Mouse (Mus musculus) cerebellum, adult 2 months (tissue): ENCODE data around the gene Zfp207. TPM values are rescaled to one million over a fixed set of nuclear protein-coding genes. Genes with fewer than 3 reads are reported as not detected.

Source experiments
- DNase-seq, 2 experiments: peaks; one replicate each; pipeline ENCODE4 v3.0.0; 2021
- H3K27ac ChIP-seq: fragments of 200-500 bp; 2 replicates; pipeline ENCODE4 v1.5.1; 2012; ENCODE audit warnings: low read length, control low read depth, inconsistent platforms; ENCODE audit not compliant: insufficient read depth
- H3K27me3 ChIP-seq: fragments of 200-500 bp; 2 replicates; pipeline ENCODE4 v1.6.1; 2012; ENCODE audit warnings: inconsistent platforms, mild to moderate bottlenecking, low read length, moderate library complexity; ENCODE audit not compliant: control insufficient read depth, insufficient read depth
- H3K4me1 ChIP-seq: fragments of 200-500 bp; 2 replicates; pipeline ENCODE4 v1.6.1; 2011; ENCODE audit warnings: low read length; ENCODE audit not compliant: control insufficient read depth, insufficient read depth
- H3K4me3 ChIP-seq: fragments of 200-500 bp; replicated peaks from 2 replicates; pipeline ENCODE3; 2011; ENCODE audit warnings: mild to moderate bottlenecking, low read depth, low read length, control low read depth; ENCODE audit not compliant: insufficient read depth
- CTCF ChIP-seq: fragments of 200-500 bp; IDR thresholded peaks from 2 replicates; pipeline ENCODE4 v1.5.1; 2011; ENCODE audit warnings: low read depth, mild to moderate bottlenecking, control low read depth, low read length, moderate library complexity, borderline replicate concordance; ENCODE audit not compliant: insufficient read depth
- POLR2A ChIP-seq: fragments of 200-500 bp; IDR thresholded peaks from 2 replicates; pipeline ENCODE4 v1.6.1; 2011; ENCODE audit warnings: low read length, control low read depth, borderline replicate concordance; ENCODE audit not compliant: insufficient read depth
- WGBS: fragments of 180-500 bp; shearing (Covaris S2); methylation state at CpG from one replicate; pipeline ENCODE4 v1.1.7; 2018; 5-methylcytosine and 5-hydroxymethylcytosine counted together
- polyA plus RNA-seq: library from polyadenylated mRNA; depleted of rRNA; stranded (reverse); fragments of >200 nt; gene quantifications from 2 replicates; pipeline ENCODE4 v1.2.3, GENCODE M21; 2012; rRNA removed

Gene Zfp207
- polyA plus RNA-seq, 1 experiment = 142 TPM

- TF ChIP-seq POLR2A = no peak
- TF ChIP-seq CTCF = no peak
- WGBS = under 1% methylated on average over 37 of the region's 37 CpGs
- peak overlapping the region; percentile 76 for H3K4me3 ChIP-seq
- no peaks in the 10 kb centered on the region for H3K27me3 ChIP-seq
- no peaks in the 10 kb centered on the region; the same call in 1 of the 2 replicates for H3K4me1 ChIP-seq
- H3K27ac ChIP-seq = 0 out of 2 replicates have a peak overlapping the region, but pooled peaks have one; percentile 61
- DNase-seq = peak in 1 of 2 experiments; percentile 31
Observed at GRCm38 (mm10) chr11:80429009-80429475, 46.0 kb downstream of the Zfp207 start.

GRCm38 (mm10) chr11:80429500-80430166 lies 46.6 kb downstream of the Zfp207 start:
- DNase-seq = no peak
- H3K27ac ChIP-seq = no peak overlapping the region
- WGBS = 45% methylated on average over 14 of the region's 14 CpGs
- H3K27me3 ChIP-seq = no peaks in the 10 kb centered on the region
- no peak for TF ChIP-seq CTCF
- TF ChIP-seq POLR2A = no peak
- peak overlapping the region; percentile 76 for H3K4me3 ChIP-seq
- H3K4me1 ChIP-seq = no peaks in the 10 kb centered on the region; the same call in 1 of the 2 replicates

GRCm38 (mm10) chr11:80430366-80430910 lies 47.4 kb downstream of the Zfp207 start:
- 83% methylated on average over 3 of the region's 3 CpGs for WGBS
- Histone ChIP-seq H3K4me1 (no peaks in the 10 kb centered on the region; the same call in 1 of the 2 replicates), H3K27ac (no peak overlapping the region), H3K4me3 (no peak overlapping the region), H3K27me3 (no peaks in the 10 kb centered on the region)
- DNase-seq = no peak
- TF ChIP-seq POLR2A (no peak), CTCF (no peak)

GRCm38 (mm10) chr11:80446916-80447315 lies 63.8 kb downstream of the Zfp207 start:
- Histone ChIP-seq H3K27me3 (no peaks in the 10 kb centered on the region), H3K27ac (no peak overlapping the region), H3K4me1 (no peaks in the 10 kb centered on the region), H3K4me3 (no peak overlapping the region)
- DNase-seq = no peak
- TF ChIP-seq CTCF (no peak), POLR2A (no peak)
- WGBS = 93% methylated on average over 3 of the region's 3 CpGs

- no peak for DNase-seq
- Histone ChIP-seq H3K4me3 (no peak overlapping the region), H3K27me3 (no peaks in the 10 kb centered on the region), H3K4me1 (no peaks in the 10 kb centered on the region), H3K27ac (no peak overlapping the region)
- 89% methylated on average over 2 of the region's 2 CpGs for WGBS
- TF ChIP-seq CTCF (no peak), POLR2A (no peak)
Observed at GRCm38 (mm10) chr11:80449859-80450258, 66.8 kb downstream of the Zfp207 start.

GRCm38 (mm10) chr11:80452242-80452641 lies 69.2 kb downstream of the Zfp207 start:
- no peak overlapping the region for H3K4me3 ChIP-seq
- H3K27ac ChIP-seq = no peak overlapping the region
- DNase-seq = no peak
- H3K4me1 ChIP-seq = no peaks in the 10 kb centered on the region
- 84% methylated on average over 3 of the region's 3 CpGs for WGBS
- no peak for TF ChIP-seq CTCF
- no peak for TF ChIP-seq POLR2A
- H3K27me3 ChIP-seq = no peaks in the 10 kb centered on the region

GRCm38 (mm10) chr11:80453198-80453597 lies 70.1 kb downstream of the Zfp207 start:
- Histone ChIP-seq H3K27me3 (no peaks in the 10 kb centered on the region), H3K4me3 (no peak overlapping the region), H3K4me1 (no peaks in the 10 kb centered on the region), H3K27ac (no peak overlapping the region)
- TF ChIP-seq CTCF = no peak
- TF ChIP-seq POLR2A = no peak
- WGBS = 92% methylated on average over 1 of the region's 1 CpGs
- no peak for DNase-seq

Other genes starting within 250 kb of the Zfp207 start
- 8.1 and 9.8 TPM in 2 replicates for gene Tefm, start 241.1 kb upstream of the Zfp207 start, polyA plus RNA-seq
- gene Adap2, start 229.2 kb upstream of the Zfp207 start, polyA plus RNA-seq = 3.7 and 4.1 TPM in 2 replicates
- 5.6 and 6.1 TPM in 2 replicates for gene Rnf135, start 199.4 kb upstream of the Zfp207 start, polyA plus RNA-seq
- 59.2 and 60.6 TPM in 2 replicates for gene Rhot1, start 174.3 kb upstream of the Zfp207 start, polyA plus RNA-seq
- gene Rhbdl3, start 82.4 kb upstream of the Zfp207 start, polyA plus RNA-seq = 9.6 and 12.6 TPM in 2 replicates
- 33.5 and 34.4 TPM in 2 replicates for gene 5730455P16Rik, start 5.2 kb upstream of the Zfp207 start, polyA plus RNA-seq
- 73.1 and 74.9 TPM in 2 replicates for gene Psmd11, start 45.3 kb downstream of the Zfp207 start, polyA plus RNA-seq
- gene Cdk5r1, start 93.7 kb downstream of the Zfp207 start, polyA plus RNA-seq = 86.7 and 93.9 TPM in 2 replicates